Mouse (Mus musculus): ENCODE measurements around the gene Usp16. TPM values are rescaled to one million over a fixed set of nuclear protein-coding genes. Genes with fewer than 3 reads are reported as not detected.
"Not testable (repeated sequence)": the region's sequence is repeated elsewhere in the genome, so short reads cannot be mapped to it uniquely, and the experiment has no call there.

Gene Usp16
- total RNA-seq, 2 experiments from 2014 or later, result 28.5 to 33.7 TPM

- DNase-seq, result no peak
These were observed 32.2 kb downstream of the Usp16 start for GRCm38 (mm10) chr16:87486739-87487138.

- no peak for DNase-seq
These were observed 34.1 kb downstream of the Usp16 start for GRCm38 (mm10) chr16:87488605-87489004.

GRCm38 (mm10) chr16:87492191-87492792 is 37.8 kb downstream of the Usp16 start:
- DNase-seq, result not testable (repeated sequence)

GRCm38 (mm10) chr16:87494955-87495655 is 40.6 kb downstream of the Usp16 start:
- DNase-seq, result no peak

- peak; percentile 95 for DNase-seq
These were observed 41.4 kb downstream of the Usp16 start, which contains the start of gene Cct8 for GRCm38 (mm10) chr16:87495716-87496447. Gene Cct8, minus strand, starts transcription at chr16:87495873.

- DNase-seq, result no peak
These were observed 42.2 kb downstream of the Usp16 start for GRCm38 (mm10) chr16:87496728-87497127.

- DNase-seq, result no peak
These were observed 42.7 kb downstream of the Usp16 start for GRCm38 (mm10) chr16:87497171-87497570.

- no peak for DNase-seq
These were observed 45.1 kb downstream of the Usp16 start for GRCm38 (mm10) chr16:87499556-87499955.

- DNase-seq, result no peak
These were observed 47.0 kb downstream of the Usp16 start for GRCm38 (mm10) chr16:87501304-87502078.

- no peak for DNase-seq
These were observed 57.2 kb downstream of the Usp16 start for GRCm38 (mm10) chr16:87511706-87512105.

- no peak for DNase-seq
These were observed 57.8 kb downstream of the Usp16 start for GRCm38 (mm10) chr16:87512331-87512730.

- no peak for DNase-seq
These were observed 69.7 kb downstream of the Usp16 start for GRCm38 (mm10) chr16:87524228-87524627.

GRCm38 (mm10) chr16:87527553-87528249 is 73.2 kb downstream of the Usp16 start:
- DNase-seq, result no peak

GRCm38 (mm10) chr16:87528755-87529154 is 74.3 kb downstream of the Usp16 start:
- no peak for DNase-seq

Other genes starting within 250 kb of the Usp16 start
- gene N6amt1, start 100.5 kb upstream of the Usp16 start, total RNA-seq (2021), result 10 to 100 TPM; 11.5 to 11.8 TPM
- 10 to 100 TPM; 24.1 to 25.0 TPM for gene Ltn1, start 22.1 kb upstream of the Usp16 start, total RNA-seq (2021)
- gene Rwdd2b, start 14.1 kb upstream of the Usp16 start, total RNA-seq (2021), result 1 to 10 TPM; 4.1 to 5.1 TPM
- 100 to 1,000 TPM; 163 to 164 TPM for gene Cct8, start 41.2 kb downstream of the Usp16 start, total RNA-seq (2021)
- gene Map3k7cl, start 98.6 kb downstream of the Usp16 start, total RNA-seq (2021), result 10 to 100 TPM; 40.8 to 51.4 TPM
- 10 to 100 TPM; 13.7 to 17.8 TPM for gene Bach1, start 244.2 kb downstream of the Usp16 start, total RNA-seq (2021)

Data from gastrocnemius, postnatal 10 days (tissue).